Mouse (Mus musculus) CH12.LX (cell line): ENCODE results near the gene Gpatch3.

ENCODE experiments used
- MYC ChIP-seq: IDR thresholded peaks from 2 replicates; pipeline ENCODE4 v1.6.1; 2011; ENCODE audit warnings: low read depth, mild to moderate bottlenecking, improper control_type of control experiment, low read length
- POLR2A ChIP-seq: IDR thresholded peaks from 2 replicates; pipeline ENCODE4 v1.6.1; 2011; ENCODE audit warnings: low read depth, mild to moderate bottlenecking, improper control_type of control experiment, low read length

- TF ChIP-seq MYC (0 out of 2 replicates have a peak, but pooled peaks have one; percentile 48), POLR2A (peak; percentile 85)
Measured at GRCm38 (mm10) chr4:133574070-133574842, at the start of gene Gpatch3.
